Mouse (Mus musculus) ES-E14 (cell line): Measurements from ENCODE around the gene Gm45618. TPM values are rescaled to one million over a fixed set of nuclear protein-coding genes. Genes with fewer than 3 reads are reported as not detected.
"Not testable (repeated sequence)": the region's sequence is repeated elsewhere in the genome, so short reads cannot be mapped to it uniquely, and the experiment has no call there.

Source experiments
- DNase-seq: peaks from one replicate; pipeline ENCODE4 v3.0.0-alpha.2; 2013; ENCODE audit warnings: low read depth, low spot score
- H3K27ac ChIP-seq: 2 replicates; pipeline ENCODE4 v1.5.1; 2012; ENCODE audit warnings: low read depth, mild to moderate bottlenecking, low read length, moderate library complexity, mixed read lengths; ENCODE audit not compliant: poor library complexity, insufficient read depth, severe bottlenecking
- H3K36me3 ChIP-seq: 2 replicates; pipeline ENCODE4 v1.6.1; 2012; ENCODE audit warnings: mild to moderate bottlenecking, low read length, moderate library complexity, mixed read lengths; ENCODE audit not compliant: control insufficient read depth, poor library complexity, insufficient read depth, severe bottlenecking
- H3K4me1 ChIP-seq, 2 experiments: fragments of 150-350 bp in 1 of 2; sonication (generic) in 1 of 2; 2 replicates each; pipeline ENCODE4 v1.6.1; 2012; ENCODE audit warnings: low read length in 2 of 2, mild to moderate bottlenecking in 1 of 2, mixed read lengths in 1 of 2; ENCODE audit not compliant: control insufficient read depth in 2 of 2, insufficient read depth in 2 of 2, poor library complexity in 1 of 2
- H3K4me3 ChIP-seq, 2 experiments: fragments of 150-350 bp in 1 of 2; sonication (generic) in 1 of 2; 2 replicates each; pipeline ENCODE4 v1.5.1; 2012; ENCODE audit warnings: low read length in 2 of 2, low read depth in 1 of 2, mild to moderate bottlenecking in 1 of 2, mixed read lengths in 1 of 2; ENCODE audit not compliant: insufficient read depth in 1 of 2, poor library complexity in 1 of 2, severe bottlenecking in 1 of 2
- H3K9ac ChIP-seq: 2 replicates; pipeline ENCODE4 v1.6.1; 2012; ENCODE audit warnings: low read depth, mild to moderate bottlenecking, low read length, mixed read lengths; ENCODE audit not compliant: poor library complexity, insufficient read depth, severe bottlenecking
- H3K9me3 ChIP-seq: fragments of 150-350 bp; sonication (generic); 2 replicates; pipeline ENCODE4 v1.6.1; 2012; ENCODE audit warnings: low read depth, mild to moderate bottlenecking, low read length; ENCODE audit not compliant: control insufficient read depth, insufficient read depth
- CHD2 ChIP-seq: IDR thresholded peaks from 2 replicates; pipeline ENCODE4 v1.6.1; 2014; ENCODE audit warnings: mild to moderate bottlenecking, low read depth, low read length, inconsistent platforms
- HCFC1 ChIP-seq: IDR thresholded peaks from 2 replicates; pipeline ENCODE4 v1.6.1; 2012; ENCODE audit warnings: low read length, inconsistent platforms, borderline replicate concordance; ENCODE audit not compliant: insufficient read depth
- MAFK ChIP-seq: IDR thresholded peaks from 2 replicates; pipeline ENCODE4 v1.6.1; 2014; ENCODE audit warnings: mild to moderate bottlenecking, low read depth, low read length, inconsistent platforms; ENCODE audit not compliant: insufficient read depth
- ZC3H11A ChIP-seq: IDR thresholded peaks from 2 replicates; pipeline ENCODE4 v1.6.1; 2012; ENCODE audit warnings: low read depth, mild to moderate bottlenecking, inconsistent platforms, low read length, borderline replicate concordance
- ZNF384 ChIP-seq: IDR thresholded peaks from 2 replicates; pipeline ENCODE4 v1.6.1; 2012; ENCODE audit warnings: low read depth, low read length, inconsistent platforms
- in situ Hi-C, 2 experiments: fragments of 600-800 bp; cut with MboI; formaldehyde crosslinking; loops; one replicate each; pipeline ENCODE4 v1.15.1; 2025; ENCODE audit warnings: low sequenced_read_pairs in 2 of 2, inconsistent platforms in 1 of 2; ENCODE audit not compliant: unreplicated experiment in 2 of 2
- total RNA-seq: library from RNA; depleted of rRNA; stranded (reverse); fragments of 300-350 nt; gene quantifications from 2 replicates; pipeline ENCODE4 v1.2.3, GENCODE M21; 2012; rRNA removed

The Gm45618 gene
- not detected in 2 replicates for total RNA-seq

- H3K9ac ChIP-seq, in situ Hi-C loops, H3K9me3 ChIP-seq, H3K27ac ChIP-seq, H3K4me1 ChIP-seq, DNase-seq, H3K4me3 ChIP-seq, H3K36me3 ChIP-seq: not testable (repeated sequence)
Observed at GRCm38 (mm10) chr7:142120629-142121028, at the start of gene Gm45618. Gene Gm45618 (minus strand): TSS chr7:142120729.

GRCm38 (mm10) chr7:142169836-142170235, 49.3 kb upstream of the Gm45618 start:
- DNase-seq = peak; percentile 20
- in situ Hi-C loops = no loop called here
- Histone ChIP-seq H3K36me3 (no peaks in the 10 kb centered on the region), H3K4me3 (no peak overlapping the region), H3K9me3 (no peaks in the 10 kb centered on the region), H3K4me1 (no peaks in the 10 kb centered on the region), H3K9ac (no peak overlapping the region), H3K27ac (no peak overlapping the region)
- TF ChIP-seq CHD2 (no peak), ZC3H11A (0 out of 2 replicates have a peak, but pooled peaks have one; percentile 29)

- DNase-seq, H3K9ac ChIP-seq, H3K9me3 ChIP-seq, in situ Hi-C loops, H3K4me3 ChIP-seq, H3K27ac ChIP-seq, H3K36me3 ChIP-seq, H3K4me1 ChIP-seq: not testable (repeated sequence)
Observed at GRCm38 (mm10) chr7:142165639-142166038, 45.1 kb upstream of the Gm45618 start, which contains the start of gene Gm4553. Gene Gm4553 (minus strand): TSS chr7:142165739.

GRCm38 (mm10) chr7:142159366-142159765, 38.8 kb upstream of the Gm45618 start:
- DNase-seq = no peak
- no peaks in the 10 kb centered on the region for H3K36me3 ChIP-seq
- H3K9ac ChIP-seq = no peak overlapping the region
- in situ Hi-C loops = no loop called here
- no peaks in the 10 kb centered on the region for H3K9me3 ChIP-seq
- TF ChIP-seq ZC3H11A = no peak
- no peak for TF ChIP-seq CHD2
- TF ChIP-seq HCFC1 = no peak
- TF ChIP-seq ZNF384 = no peak
- no peak for TF ChIP-seq MAFK
- no peak overlapping the region for H3K27ac ChIP-seq
- H3K4me1 ChIP-seq = no peaks in the 10 kb centered on the region
- H3K4me3 ChIP-seq = no peak overlapping the region

- in situ Hi-C loops, H3K9me3 ChIP-seq, H3K4me1 ChIP-seq, H3K27ac ChIP-seq, H3K4me3 ChIP-seq, H3K9ac ChIP-seq, H3K36me3 ChIP-seq, DNase-seq: not testable (repeated sequence)
Observed at GRCm38 (mm10) chr7:142157013-142157412, 36.5 kb upstream of the Gm45618 start, which contains the start of gene Gm29735. Gene Gm29735 (minus strand): TSS chr7:142157113.
